Mouse (Mus musculus) telencephalon, adult 2 months (tissue): ENCODE results near the gene Rpl36a.
"Not testable (repeated sequence)": the region's sequence is repeated elsewhere in the genome, so short reads cannot be mapped to it uniquely, and the experiment has no call there.

Experiments
- DNase-seq: peaks from one replicate; pipeline ENCODE4 v3.0.0-alpha.2; 2011; ENCODE audit warnings: low read depth, low spot score

The Rpl36a gene

DNA sequence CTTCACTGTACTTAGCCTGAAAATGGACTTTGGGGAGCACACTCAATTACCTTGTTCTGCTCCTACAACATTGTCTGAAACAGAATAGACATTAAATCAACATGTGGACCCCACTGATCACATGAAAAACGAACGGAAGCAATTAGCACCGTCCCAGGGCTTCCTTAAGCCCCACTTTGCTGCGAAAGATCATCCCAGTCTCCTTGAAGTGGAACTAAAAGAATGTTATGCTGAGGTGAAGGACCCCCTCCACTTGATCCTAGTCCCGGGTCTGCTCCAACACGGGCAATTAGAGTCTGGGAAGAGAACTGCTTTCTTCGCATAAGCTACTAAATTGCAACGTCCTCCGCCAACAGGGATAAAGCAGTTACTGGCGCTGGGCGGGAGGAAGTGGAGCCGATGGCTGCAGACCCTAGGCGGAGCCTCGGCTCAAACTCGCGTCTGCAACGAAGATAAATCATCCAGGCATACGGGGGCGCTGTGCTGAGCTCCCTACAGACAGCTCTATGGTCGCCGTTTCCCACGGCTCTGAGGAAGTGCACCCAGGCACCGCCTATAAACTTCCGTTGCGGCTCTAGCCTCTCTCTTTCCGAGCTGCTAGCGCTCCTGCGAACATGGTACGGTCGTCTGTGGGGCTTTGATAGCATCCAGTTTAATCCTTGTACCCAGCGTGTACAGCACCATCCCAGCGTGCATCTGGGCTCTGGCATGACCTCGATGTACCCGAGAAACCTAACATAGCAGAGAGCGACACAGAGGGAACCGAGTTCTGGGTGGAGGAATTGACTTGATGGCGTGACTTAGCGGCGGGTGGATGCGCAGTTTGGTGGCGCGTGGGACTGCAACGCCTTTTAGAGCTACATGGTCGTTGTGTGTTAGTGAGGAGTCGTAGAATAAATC lies at the start of gene Rpl36a:
Rpl36a (plus strand) TSS at position 552 of the 900 bp plus-strand sequence.
- DNase-seq: peak; percentile 91

- DNase-seq: not testable (repeated sequence)
Measured at GRCm38 (mm10) chrX:134539795-134540194, 45.7 kb upstream of the Rpl36a start.

DNA sequence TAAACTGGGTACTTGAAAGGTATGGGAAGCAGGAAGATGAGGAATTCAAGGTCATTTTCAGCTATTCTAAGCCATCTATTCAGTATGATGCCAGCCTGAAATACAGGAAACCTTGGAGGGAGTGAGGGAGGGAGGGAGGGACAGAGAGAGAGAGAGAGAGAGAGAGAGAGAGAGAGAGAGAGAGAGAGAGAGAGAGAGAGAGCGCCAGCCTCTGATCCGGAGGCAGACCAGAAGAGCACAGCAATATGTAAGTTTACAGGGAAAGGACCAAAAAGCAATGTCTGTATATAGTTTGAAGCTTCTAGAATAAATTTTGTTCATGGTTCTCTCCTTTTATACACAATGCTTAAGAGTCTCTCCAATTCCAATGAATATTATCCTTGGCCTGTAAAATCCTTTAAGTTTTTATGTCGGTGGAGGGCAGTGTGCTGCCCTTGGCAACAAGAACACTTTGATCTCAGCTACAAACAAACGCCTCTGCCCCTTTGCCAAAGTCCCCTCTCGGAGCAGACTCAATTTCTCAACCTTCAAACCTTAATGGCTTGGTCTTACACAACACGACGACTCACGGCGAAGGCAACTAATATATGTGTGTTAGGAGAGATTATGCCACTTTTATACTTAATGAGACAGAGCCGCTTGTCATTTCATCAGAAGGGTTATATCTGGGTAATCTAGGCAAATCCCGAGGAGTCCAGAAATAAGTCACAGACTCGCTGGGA lies 44.9 kb upstream of the Rpl36a start:
- no peak for DNase-seq

DNA sequence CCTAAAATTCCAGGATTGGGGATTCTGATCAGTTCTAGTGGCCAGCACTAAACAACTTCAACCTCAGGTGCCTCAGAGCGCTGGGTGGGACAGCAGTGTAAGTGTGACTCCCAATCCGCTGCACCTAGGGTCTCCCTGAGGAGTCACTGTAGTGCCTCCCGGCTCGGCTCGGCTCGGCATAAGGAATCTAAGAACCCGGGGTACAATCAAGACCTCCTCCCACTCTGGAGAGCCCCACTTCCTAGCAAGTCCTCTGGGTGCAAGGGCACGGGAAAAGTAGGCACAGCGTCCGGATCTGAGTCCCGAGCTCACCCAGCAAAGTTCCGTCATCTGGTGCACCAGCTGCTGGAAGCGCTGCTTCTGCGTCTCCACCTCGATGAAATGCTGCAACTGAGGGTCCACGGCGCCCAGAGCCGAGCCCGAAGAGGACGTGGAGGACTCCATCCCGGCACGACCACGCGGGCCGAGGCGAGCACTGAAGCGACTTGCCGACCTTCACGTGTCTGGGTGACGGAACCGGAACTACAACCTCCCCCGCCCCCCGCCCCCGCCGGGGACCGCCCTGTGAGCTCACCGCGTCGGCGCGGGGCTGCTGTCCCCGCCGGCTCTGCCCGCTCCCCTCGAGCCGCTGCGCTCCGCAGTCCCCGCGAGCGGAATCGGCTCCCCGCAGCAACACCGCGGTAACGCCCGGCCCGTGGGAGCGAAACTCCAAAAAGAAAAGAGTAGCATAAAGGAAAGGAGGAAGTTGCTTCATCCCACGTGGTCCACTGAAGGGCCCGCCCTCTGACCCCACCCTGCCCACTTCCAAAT lies 44.1 kb upstream of the Rpl36a start, which contains the start of gene Timm8a1:
Timm8a1 (minus strand) TSS at position 721 of the 810 bp plus-strand sequence.
- DNase-seq: no peak

DNA sequence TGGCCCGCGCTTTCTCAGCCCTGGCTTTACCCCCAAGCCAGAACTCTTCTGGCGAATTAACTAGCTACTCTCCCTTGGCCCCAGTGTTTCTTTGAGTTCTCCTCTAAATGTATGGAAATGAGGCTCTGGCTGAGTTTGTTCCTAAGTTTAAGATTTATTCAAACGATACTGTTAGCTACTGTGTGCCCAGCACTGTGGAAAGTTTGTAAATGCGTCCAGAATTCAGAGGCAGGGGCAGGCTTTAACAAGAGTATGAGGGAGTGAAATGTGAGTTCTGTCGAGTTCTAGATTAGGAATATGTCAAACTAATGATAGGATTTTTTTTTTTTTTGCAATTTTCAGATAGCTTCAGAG lies 43.5 kb upstream of the Rpl36a start:
- no peak for DNase-seq

GRCm38 (mm10) chrX:134547330-134547729 lies 38.1 kb upstream of the Rpl36a start:
- no peak for DNase-seq

DNA sequence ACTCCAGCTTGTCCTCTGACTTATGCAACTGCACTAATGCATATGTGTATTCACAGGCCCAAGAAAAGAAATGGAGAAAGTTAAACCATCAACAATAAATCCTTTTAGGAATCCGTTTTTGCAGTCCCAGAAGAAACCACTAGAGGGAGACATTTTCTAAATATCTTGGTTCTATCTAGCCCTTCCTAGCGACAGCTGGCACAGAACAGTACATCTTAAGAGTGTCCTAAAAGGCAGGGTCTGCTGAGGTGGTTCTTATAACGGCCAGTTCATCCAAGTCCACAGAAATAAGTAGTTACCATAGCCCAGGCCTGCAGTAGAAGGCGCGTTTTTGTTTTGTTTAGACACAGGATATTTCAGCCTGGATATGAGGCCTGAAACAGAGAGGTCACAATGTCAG lies 34.6 kb upstream of the Rpl36a start:
- DNase-seq: peak; percentile 27

DNA sequence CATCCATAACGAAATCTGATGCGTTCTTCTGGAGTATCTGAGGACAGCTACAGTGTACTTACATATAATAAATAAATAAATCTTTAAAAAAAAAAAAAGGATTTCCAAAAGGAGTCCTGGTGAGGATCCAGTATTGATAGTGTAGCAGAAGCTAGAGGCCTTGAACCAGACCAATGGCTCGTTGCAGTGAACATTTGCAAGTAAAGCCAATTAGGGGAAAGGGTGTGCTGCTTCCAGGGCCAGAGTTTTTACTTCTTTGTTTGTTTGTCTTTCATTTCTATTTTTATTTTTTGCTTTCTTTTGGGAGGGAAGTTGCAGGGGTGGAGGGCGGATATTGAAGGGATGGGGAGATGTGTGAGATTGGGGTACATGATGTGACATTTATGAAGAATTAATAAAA lies 32.1 kb upstream of the Rpl36a start:
- no peak for DNase-seq

- no peak for DNase-seq
Measured at GRCm38 (mm10) chrX:134554425-134554824, 31.0 kb upstream of the Rpl36a start.

DNA sequence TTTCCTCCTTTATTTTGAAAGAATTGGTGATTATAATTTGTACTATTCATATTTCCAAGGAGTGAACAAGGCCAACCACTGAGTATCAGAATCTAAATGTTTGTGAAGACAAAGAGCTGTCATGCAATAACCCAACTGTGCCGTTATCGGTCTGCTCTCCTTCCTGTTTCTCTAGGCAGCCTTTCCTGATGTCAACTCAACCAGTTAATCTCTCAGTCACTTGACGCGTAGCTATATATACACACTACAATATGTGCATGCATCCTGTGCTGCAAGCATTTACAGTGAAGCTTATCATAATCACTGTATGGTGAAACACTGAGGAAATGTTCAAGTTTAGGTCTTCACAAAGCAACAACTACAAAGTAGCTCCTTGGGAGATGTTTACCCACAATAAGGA lies 21.1 kb upstream of the Rpl36a start:
- DNase-seq: no peak

DNA sequence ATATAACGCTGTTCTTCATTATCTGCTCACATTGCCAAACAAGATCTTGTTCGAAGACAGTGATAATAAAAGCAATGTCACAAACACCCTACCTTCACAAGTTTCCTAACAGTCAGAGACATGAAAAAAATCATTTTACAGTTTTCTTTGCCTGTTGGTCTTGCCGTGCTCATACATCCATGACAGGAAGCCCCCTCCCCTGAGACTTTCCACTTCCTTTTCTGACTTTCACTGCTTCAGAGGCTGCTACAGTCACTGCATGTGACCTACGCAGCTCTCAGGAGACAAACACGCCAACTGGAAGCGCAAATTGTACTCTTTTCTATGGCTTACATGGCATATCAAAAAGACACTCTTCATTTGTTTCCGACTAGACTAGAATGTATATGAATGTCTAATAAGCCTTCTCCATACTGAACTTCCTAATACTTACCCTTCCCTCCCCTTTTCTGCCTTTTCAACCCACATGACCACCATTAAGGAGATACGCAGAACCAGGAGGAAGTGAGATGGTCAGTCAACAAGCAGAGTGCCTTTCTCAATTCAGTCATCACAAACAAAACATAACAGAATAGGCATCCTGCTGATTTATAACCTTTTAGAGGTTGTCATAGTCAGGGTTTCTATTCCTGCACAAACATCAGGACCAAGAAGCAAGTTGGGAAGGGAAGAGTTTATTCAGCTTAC lies 18.8 kb upstream of the Rpl36a start:
- DNase-seq: no peak

DNA sequence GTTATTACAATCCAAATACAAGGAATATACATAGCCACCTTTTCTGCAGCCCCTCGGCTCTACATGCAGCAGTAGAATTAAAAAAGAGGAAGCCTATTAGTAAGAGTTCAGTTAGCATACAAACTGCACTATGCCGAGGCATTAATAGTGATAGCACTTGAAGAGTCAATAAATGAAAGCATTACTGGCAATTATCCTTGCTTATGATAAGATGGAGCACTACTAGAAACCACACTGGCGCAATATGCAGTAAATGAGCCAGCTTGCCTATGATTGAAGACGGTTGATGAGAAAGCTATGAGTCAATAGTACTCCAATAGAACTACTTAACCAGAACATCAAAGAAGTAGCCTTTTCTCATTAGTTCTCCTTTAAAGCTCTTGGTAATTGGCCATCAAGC lies 7.6 kb upstream of the Rpl36a start:
- DNase-seq: no peak

DNA sequence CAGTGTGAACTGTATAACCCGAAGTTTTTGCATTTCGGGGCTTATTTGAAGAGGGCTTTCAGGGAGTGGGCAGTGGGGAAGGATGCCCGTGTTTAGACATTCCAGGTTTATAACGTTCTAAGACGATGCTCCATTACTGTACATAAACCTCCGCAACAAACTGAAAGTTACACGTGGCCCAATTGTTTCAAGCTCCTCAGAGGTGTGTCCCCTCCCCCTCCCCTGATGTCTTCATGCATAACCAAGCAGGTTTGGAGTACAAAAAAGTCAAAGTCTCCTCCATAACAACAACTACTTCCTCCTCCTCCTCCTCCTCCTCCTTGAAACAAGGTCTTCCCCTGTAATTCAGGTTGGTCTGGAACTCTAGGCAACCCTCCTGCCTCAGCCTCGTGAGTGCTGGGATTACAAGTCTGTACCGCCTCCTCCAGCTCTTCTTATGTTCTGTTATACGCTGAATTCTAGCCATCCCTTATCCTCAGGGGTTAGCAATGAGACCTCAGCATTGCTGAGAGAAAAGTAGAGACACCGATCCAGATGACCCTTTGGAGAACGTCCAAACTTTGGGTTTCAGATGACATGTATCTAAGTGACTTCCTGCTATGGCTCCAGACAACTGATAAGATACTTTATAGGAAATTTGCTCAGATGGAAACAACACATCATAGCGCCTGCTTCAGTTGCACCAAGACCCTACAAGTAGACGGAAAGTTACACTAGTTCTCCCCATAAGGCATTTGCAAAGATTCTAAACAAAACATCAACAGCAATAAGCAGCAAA lies 4.7 kb upstream of the Rpl36a start:
- no peak for DNase-seq

DNA sequence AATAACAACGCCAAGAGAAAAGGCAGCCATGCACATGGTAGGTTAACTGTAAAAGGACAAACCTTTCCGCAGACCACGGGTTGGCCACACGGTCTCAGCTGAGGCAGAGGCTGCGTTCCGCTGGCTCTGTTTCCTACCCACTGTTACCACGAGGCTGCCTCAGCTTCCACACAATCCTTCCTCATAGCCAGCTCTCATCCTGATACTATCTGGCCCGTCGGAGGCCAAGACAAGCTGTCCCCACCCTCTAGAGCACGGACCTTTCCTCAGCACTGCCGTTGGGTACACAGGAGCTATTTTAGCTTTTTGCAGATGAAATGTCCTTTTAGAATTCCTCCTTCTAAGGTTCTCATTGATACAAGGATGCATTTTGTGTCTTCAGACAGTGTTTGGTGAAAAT lies 3.2 kb upstream of the Rpl36a start:
- no peak for DNase-seq

DNA sequence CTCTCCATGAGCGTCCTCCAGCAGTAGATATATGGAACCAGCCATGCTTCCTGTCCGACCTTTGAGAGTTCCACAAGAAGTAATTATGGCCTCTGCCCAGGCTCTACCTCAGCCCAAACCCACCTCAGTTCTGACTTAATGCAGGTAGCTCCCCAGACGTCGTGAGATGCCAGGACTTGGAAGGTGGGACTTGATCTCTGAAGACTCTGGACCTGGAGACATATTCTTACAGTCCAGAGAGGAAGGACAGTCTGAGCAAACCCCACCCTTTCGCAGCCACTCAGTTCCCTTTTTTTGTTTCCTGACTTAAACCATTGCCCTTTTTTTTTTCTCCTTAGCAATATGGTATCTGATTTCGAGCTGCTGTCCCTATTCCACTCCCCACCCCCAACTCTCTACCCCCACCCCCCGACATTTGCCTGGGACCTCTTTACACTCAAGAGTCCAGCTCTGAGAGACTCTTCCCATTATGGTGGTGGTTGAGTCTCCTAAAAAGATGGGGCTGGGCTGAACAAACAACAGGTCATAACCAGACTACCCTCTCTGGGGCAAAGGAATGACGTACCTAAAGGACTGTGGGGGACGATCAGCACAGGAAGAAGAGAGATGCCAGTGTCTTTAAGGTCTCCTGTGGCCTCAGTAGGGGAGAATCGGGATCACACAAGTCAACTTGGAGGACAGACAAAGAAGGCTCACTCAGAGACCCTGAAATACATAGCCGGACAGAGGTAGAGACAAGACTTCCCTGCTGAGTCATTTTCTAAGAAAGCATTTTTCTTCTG lies 2.4 kb upstream of the Rpl36a start, which contains the start of gene Btk:
Btk (minus strand) TSS at position 683 of the 782 bp plus-strand sequence.
- DNase-seq: no peak

DNA sequence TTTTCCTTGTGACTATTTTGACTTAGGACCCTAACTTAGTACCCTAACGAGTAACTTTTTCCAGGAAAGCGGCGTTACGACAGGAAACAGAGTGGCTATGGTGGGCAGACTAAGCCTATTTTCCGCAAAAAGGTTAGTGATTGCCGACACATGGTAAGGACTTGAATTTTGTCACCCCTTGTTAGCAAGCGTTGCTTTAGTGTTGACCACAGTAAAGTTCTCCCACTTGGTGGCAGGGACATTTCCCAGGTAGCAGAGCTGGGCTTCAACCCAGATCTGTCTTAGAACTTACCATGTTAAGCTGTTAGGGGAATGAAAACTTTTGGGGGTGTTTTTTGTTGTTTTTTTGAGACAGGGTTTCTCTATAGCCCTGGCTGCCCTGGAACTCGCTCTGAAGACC lies 993 bp downstream of the Rpl36a start:
- DNase-seq: no peak

GRCm38 (mm10) chrX:134588261-134588660 lies 2.8 kb downstream of the Rpl36a start:
- DNase-seq: no peak

DNA sequence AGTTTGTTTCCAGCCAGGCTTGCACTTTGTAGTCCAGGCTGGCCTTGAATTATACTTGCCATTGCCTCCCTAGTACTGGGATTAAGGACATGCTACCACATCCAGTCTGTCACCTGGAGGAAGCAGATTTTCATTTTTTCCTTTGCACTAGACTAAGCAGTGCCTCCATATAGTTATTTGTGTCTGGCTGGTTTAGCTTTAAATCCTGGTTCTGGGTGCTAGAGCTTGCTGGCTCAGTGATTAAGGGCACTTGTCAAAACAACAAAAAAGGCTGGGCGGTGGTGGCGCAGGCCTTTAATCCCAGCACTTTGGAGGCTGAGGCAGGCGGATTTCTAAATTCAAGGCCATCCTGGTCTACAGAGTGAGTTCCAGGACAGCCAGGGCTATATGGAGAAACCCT lies 3.5 kb downstream of the Rpl36a start:
- DNase-seq: no peak

- DNase-seq: no peak
Measured at GRCm38 (mm10) chrX:134589836-134590235, 4.4 kb downstream of the Rpl36a start.
